Mouse (Mus musculus) bone marrow macrophage, adult 2 months (primary cell): Measurements from ENCODE around the gene Pomgnt2.

Experiments used
- CTCF ChIP-seq: IDR thresholded peaks from 2 replicates; pipeline ENCODE4 v1.5.1; 2012; ENCODE audit warnings: low read depth, mild to moderate bottlenecking, low read length, moderate library complexity
- POLR2A ChIP-seq: IDR thresholded peaks from 2 replicates; pipeline ENCODE4 v1.6.1; 2012; ENCODE audit warnings: mild to moderate bottlenecking, low read depth, low read length, borderline replicate concordance

DNA sequence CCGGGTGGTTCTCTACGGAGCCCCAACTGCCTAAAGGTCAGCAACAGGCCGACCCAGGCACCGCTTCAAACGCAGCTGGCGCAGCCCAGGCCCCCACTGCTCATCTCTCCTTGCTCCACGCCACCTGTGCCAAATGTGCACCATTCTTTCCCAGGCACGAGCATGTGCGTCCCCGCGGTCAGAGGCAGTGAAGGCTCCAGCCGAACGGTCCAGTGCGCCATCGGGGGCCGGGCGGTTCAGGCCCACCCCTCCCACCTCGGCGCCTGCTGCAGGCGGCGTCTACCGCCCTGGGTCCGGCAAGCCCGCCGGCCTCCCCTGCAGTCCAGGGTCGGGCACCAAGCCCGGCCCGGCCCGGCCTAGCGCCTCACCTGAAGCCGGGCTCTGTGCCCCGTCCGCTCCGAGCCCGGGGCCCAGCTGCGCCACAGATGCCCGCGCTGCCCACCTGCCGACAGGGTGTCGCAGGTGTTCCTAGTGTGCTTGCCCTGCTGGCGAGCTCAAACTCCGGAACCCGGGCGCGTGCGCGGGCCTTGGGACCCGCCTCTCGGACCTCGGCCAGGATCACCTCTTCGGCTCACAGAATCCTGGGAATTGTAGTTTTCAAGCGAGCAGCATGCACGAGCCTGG lies 1.3 kb downstream of the Pomgnt2 start:
- TF ChIP-seq POLR2A (no peak), CTCF (no peak)
